Mouse (Mus musculus) liver, embryonic 14.5 days (tissue): ENCODE results near the gene Kif18a.

Source experiments
- CTCF ChIP-seq: IDR thresholded peaks from 2 replicates; pipeline ENCODE4 v1.5.1; 2016; ENCODE audit warnings: antibody characterized with exemption, low read depth, control low read depth
- EP300 ChIP-seq: IDR thresholded peaks from 2 replicates; pipeline ENCODE4 v1.6.1; 2016; ENCODE audit warnings: antibody characterized with exemption, low read depth

DNA sequence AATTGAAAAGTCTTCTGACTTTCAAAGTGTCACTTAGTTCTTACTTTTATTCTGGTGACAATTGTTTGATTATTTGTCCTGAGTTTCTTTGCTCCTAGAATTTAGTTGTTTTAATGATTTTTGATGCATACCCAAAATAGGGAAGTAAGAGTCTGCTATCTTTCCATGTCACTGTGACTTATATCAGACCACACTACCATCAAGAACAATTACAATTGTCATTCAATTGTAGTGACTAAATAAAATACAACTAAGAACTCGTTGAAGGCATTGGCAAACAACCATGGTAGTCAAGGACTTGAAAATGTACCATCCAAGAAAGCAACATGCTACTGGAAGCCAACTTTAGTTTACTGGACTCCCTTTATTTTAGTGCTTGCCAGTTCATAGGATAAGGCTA, 55.2 kb downstream of the Kif18a start:
- TF ChIP-seq CTCF (no peak), EP300 (no peak)
